Mouse (Mus musculus): ENCODE results near the gene Tubb2a. TPM values are rescaled to one million over a fixed set of nuclear protein-coding genes. Genes with fewer than 3 reads are reported as not detected.
A peak's percentile ranks its signal among the peaks of the same experiment; 100 is the strongest.
"Not testable (repeated sequence)": the region's sequence is repeated elsewhere in the genome, so short reads cannot be mapped to it uniquely, and the experiment has no call there.

Gene Tubb2a
- polyA plus RNA-seq, 1 experiment from 2014 or later = 170 TPM

DNA sequence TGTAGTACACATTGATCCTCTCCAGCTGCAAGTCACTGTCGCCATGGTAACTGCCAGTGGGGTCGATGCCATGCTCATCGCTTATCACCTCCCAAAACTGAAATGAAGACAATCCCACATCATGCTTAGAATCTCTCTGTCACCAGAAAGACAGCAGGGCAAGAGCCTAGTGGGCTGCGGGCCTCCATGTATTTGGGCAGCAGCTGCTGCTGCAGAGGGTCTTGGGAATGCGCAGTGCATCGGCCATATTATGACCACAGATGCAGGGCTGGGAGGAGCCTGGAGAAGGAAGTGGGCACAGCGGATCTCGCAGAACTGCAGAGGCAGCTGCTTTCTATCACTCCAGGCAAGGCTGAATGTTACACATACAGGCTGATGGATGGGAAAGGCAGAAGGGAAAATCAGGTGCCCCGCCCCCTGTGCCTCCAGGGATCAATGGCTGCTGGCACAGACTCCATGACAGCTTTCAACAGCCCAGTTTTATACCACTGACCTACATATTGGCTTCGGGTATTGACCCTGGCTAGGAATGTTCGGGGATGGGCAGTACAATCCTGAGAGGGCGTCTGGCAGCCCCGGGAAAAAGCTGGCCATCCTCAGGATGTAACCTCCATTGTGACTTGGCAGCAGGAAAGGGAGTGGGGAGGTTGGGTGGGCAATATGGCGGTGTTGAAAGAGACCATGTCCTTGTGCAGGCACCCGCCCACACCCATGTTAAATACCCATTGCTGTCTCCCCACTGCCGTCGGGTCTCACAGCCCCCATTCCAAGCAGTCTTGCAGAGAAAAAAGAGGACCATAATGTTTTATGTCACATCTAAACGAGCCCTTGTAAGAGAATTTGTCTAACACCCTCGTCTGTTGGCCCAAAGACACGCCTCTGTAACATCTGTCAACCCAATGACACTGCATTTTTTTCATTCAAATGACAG, 981 bp downstream of the Tubb2a start:
- DNase-seq (ENCODE audit: low spot score) = no peak
- ATAC-seq (replicated peaks; ENCODE audit: low FRiP score, low read depth) = no peak
- H3K27ac ChIP-seq = no peak overlapping the region

DNA sequence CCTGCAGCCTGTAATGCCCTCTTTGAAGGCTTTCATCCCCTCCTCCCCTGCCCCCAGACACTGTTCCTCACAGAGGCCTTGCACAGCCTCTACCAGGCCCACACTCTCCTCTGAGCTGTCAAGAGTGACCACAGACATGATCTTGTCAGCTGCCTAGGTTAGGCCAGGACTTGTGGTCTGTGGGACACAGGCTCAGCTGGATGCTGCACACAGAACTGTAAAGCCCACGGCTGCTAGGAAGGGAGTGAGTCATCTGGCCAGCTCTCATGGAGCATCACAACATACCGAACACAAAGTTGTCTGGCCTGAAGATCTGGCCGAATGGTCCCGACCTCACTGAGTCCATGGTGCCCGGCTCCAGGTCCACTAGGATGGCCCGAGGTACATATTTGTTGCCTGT, 1.9 kb downstream of the Tubb2a start:
- H3K4me3 ChIP-seq (replicated peaks; ENCODE audit: low read depth, low read length); H3K27ac ChIP-seq; H3K36me3 ChIP-seq (ENCODE audit: insufficient read depth, low read length); DNase-seq (ENCODE audit: low spot score); H3K27me3 ChIP-seq (ENCODE audit: insufficient read depth, low read length); H3K9me3 ChIP-seq (replicated peaks; ENCODE audit: low read length); H3K4me2 ChIP-seq (ENCODE audit: low read length); ATAC-seq (replicated peaks; ENCODE audit: low FRiP score, low read depth); H3K9ac ChIP-seq (ENCODE audit: low read depth, low read length): not testable (repeated sequence)
- WGBS = 85% methylated on average over 6 of the region's 6 CpGs
- H3K4me1 ChIP-seq (replicated peaks; ENCODE audit: insufficient read depth, low read length) = peaks cover 14% of the 10 kb centered on the region

More for the DNA sequence above, 981 bp downstream of the Tubb2a start:
- Histone ChIP-seq H3K4me2 (ENCODE audit: low read length) (peak overlapping the region; percentile 94), H3K27me3 (ENCODE audit: insufficient read depth, low read length) (no peaks in the 10 kb centered on the region), H3K4me3 (replicated peaks; ENCODE audit: low read depth, low read length) (peak overlapping the region; percentile 82), H3K36me3 (ENCODE audit: insufficient read depth, low read length) (no peaks in the 10 kb centered on the region), H3K4me1 (replicated peaks; ENCODE audit: insufficient read depth, low read length) (peaks cover 14% of the 10 kb centered on the region), H3K9me3 (replicated peaks; ENCODE audit: low read length) (no peaks in the 10 kb centered on the region), H3K9ac (ENCODE audit: low read depth, low read length) (peak overlapping the region; percentile 78; the same call in 1 of the 2 replicates)
- TF ChIP-seq CTCF (IDR thresholded peaks at IDR 0.05; ENCODE audit: low read depth) = no peak
- WGBS = 48% methylated on average over 20 of the region's 20 CpGs

GRCm38 (mm10) chr13:34074441-34074840, 3.4 kb downstream of the Tubb2a start:
- H3K4me1 ChIP-seq (replicated peaks; ENCODE audit: insufficient read depth, low read length) = peaks cover 14% of the 10 kb centered on the region
- WGBS = 96% methylated on average over 9 of the region's 17 CpGs
- not testable (repeated sequence) for DNase-seq (ENCODE audit: low spot score); ATAC-seq (replicated peaks; ENCODE audit: low FRiP score, low read depth); H3K4me3 ChIP-seq (replicated peaks; ENCODE audit: low read depth, low read length); H3K27me3 ChIP-seq (ENCODE audit: insufficient read depth, low read length); H3K4me2 ChIP-seq (ENCODE audit: low read length); H3K27ac ChIP-seq; H3K9me3 ChIP-seq (replicated peaks; ENCODE audit: low read length); H3K9ac ChIP-seq (ENCODE audit: low read depth, low read length); H3K36me3 ChIP-seq (ENCODE audit: insufficient read depth, low read length)

GRCm38 (mm10) chr13:34072847-34073246, 5.0 kb downstream of the Tubb2a start:
- Histone ChIP-seq H3K9ac (ENCODE audit: low read depth, low read length) (no peak overlapping the region), H3K4me3 (replicated peaks; ENCODE audit: low read depth, low read length) (no peak overlapping the region), H3K27me3 (ENCODE audit: insufficient read depth, low read length) (no peaks in the 10 kb centered on the region), H3K4me2 (ENCODE audit: low read length) (no peak overlapping the region), H3K27ac (no peak overlapping the region), H3K36me3 (ENCODE audit: insufficient read depth, low read length) (no peaks in the 10 kb centered on the region), H3K9me3 (replicated peaks; ENCODE audit: low read length) (no peaks in the 10 kb centered on the region), H3K4me1 (replicated peaks; ENCODE audit: insufficient read depth, low read length) (peaks cover 11% of the 10 kb centered on the region)
- 72% methylated on average over 3 of the region's 3 CpGs for WGBS
- no peak for TF ChIP-seq CTCF (IDR thresholded peaks at IDR 0.05; ENCODE audit: low read depth)
- no peak for ATAC-seq (replicated peaks; ENCODE audit: low FRiP score, low read depth)
- DNase-seq (ENCODE audit: low spot score) = no peak

GRCm38 (mm10) chr13:34071836-34072235, 6.0 kb downstream of the Tubb2a start:
- Histone ChIP-seq H3K27ac (no peak overlapping the region), H3K4me2 (ENCODE audit: low read length) (no peak overlapping the region), H3K27me3 (ENCODE audit: insufficient read depth, low read length) (no peaks in the 10 kb centered on the region), H3K9me3 (replicated peaks; ENCODE audit: low read length) (no peaks in the 10 kb centered on the region), H3K4me1 (replicated peaks; ENCODE audit: insufficient read depth, low read length) (peaks cover 5% of the 10 kb centered on the region), H3K36me3 (ENCODE audit: insufficient read depth, low read length) (0 out of 2 replicates have a peak, but pooled peaks cover 3% of the 10 kb centered on the region), H3K4me3 (replicated peaks; ENCODE audit: low read depth, low read length) (no peak overlapping the region), H3K9ac (ENCODE audit: low read depth, low read length) (no peak overlapping the region)
- ATAC-seq (replicated peaks; ENCODE audit: low FRiP score, low read depth) = no peak
- no peak for DNase-seq (ENCODE audit: low spot score)
- WGBS = 91% methylated on average over 6 of the region's 6 CpGs
- no peak for TF ChIP-seq CTCF (IDR thresholded peaks at IDR 0.05; ENCODE audit: low read depth)

- Histone ChIP-seq H3K36me3 (ENCODE audit: insufficient read depth, low read length) (0 out of 2 replicates have a peak, but pooled peaks cover 4% of the 10 kb centered on the region), H3K4me1 (replicated peaks; ENCODE audit: insufficient read depth, low read length) (no peaks in the 10 kb centered on the region), H3K27me3 (ENCODE audit: insufficient read depth, low read length) (no peaks in the 10 kb centered on the region), H3K9ac (ENCODE audit: low read depth, low read length) (no peak overlapping the region), H3K4me3 (replicated peaks; ENCODE audit: low read depth, low read length) (no peak overlapping the region), H3K9me3 (replicated peaks; ENCODE audit: low read length) (no peaks in the 10 kb centered on the region), H3K4me2 (ENCODE audit: low read length) (no peak overlapping the region), H3K27ac (no peak overlapping the region)
- WGBS = 47% methylated on average over 4 of the region's 4 CpGs
- no peak for DNase-seq (ENCODE audit: low spot score)
- TF ChIP-seq CTCF (IDR thresholded peaks at IDR 0.05; ENCODE audit: low read depth) = no peak
- ATAC-seq (replicated peaks; ENCODE audit: low FRiP score, low read depth) = no peak; the same call in 1 of the 2 replicates
Measured at GRCm38 (mm10) chr13:34070296-34070695, 7.5 kb downstream of the Tubb2a start.

Measured in kidney, postnatal 0 days (tissue).